Mouse (Mus musculus): Measurements from ENCODE around the gene Sh3bp1. TPM values are rescaled to one million over a fixed set of nuclear protein-coding genes. Genes with fewer than 3 reads are reported as not detected.

Sh3bp1 gene
- total RNA-seq, 1 experiment: 10.5 TPM

DNA sequence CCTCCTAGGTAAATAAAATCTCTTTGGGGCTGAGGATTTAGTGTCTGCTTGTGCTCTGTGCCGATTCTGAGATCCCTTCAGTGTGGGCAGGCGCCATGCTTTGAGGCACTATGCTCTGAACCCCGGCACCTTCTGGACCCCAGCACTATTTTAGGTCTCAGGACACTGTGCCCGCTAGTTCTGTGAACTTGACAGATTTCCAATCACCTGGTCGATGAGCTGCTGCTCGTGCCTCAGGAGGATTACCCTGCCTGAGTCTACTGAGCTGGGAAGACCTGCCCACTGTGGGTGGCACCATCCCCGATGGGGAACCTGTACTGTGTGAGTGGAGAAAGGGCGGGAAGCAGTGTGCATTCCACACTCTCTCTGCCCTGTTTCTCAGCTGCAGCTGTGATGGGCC lies 24.6 kb upstream of the Sh3bp1 start:
- in situ Hi-C loops (cut with MboI; ENCODE audit: low sequenced_read_pairs in 2 of 2, unreplicated experiment in 2 of 2): no loop called here

DNA sequence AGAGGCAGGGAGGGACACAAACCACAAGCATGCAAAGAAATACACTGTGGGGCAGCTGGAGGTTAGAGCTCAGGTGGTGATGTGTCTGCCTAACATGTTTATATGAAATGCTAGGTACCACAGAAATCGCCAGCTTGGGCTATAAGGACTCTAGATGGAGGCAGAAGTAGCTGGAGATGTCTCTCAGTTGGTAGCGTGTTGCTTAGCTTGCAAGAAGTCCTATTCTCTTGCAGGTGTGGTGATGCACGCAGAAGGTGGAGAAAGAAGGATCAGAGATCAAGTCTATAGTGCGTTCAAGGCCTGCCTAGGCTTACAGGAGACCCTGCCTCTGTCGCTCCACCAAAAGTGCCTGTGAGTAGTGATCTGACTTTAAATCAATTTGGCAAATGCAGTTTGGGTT lies 24.0 kb upstream of the Sh3bp1 start:
- Histone ChIP-seq H3K9ac (ENCODE audit: insufficient read depth, low read depth, low read length, poor library complexity, severe bottlenecking) (peak overlapping the region; percentile 5; the same call in 1 of the 2 replicates), H3K4me1 (ENCODE audit: control insufficient read depth in 2 of 2, insufficient read depth in 2 of 2, low read length in 2 of 2, poor library complexity in 1 of 2) (peaks cover 0 to 22% of the 10 kb centered on the region in 2 experiments; a peak in 3 of 4 replicates), H3K4me3 (ENCODE audit: insufficient read depth in 1 of 2, low read depth in 1 of 2, low read length in 2 of 2, poor library complexity in 1 of 2, severe bottlenecking in 1 of 2) (peak overlapping the region; percentile 6 to 83; a peak in 1 of 4 replicates), H3K9me3 (ENCODE audit: control insufficient read depth, insufficient read depth, low read depth, low read length) (no peaks in the 10 kb centered on the region), H3K27ac (ENCODE audit: insufficient read depth, low read depth, low read length, poor library complexity, severe bottlenecking) (0 out of 2 replicates have a peak overlapping the region, but pooled peaks have one; percentile 4), H3K36me3 (ENCODE audit: control insufficient read depth, insufficient read depth, low read length, poor library complexity, severe bottlenecking) (peaks cover 2% of the 10 kb centered on the region; the same call in 1 of the 2 replicates)
- TF ChIP-seq MAFK (IDR thresholded peaks at IDR 0.05; ENCODE audit: insufficient read depth, low read depth, low read length): no peak
- no peak for TF ChIP-seq HCFC1 (IDR thresholded peaks at IDR 0.05; ENCODE audit: borderline replicate concordance, insufficient read depth, low read length)
- TF ChIP-seq CHD2 (IDR thresholded peaks at IDR 0.05; ENCODE audit: low read depth, low read length): no peak
- no peak for TF ChIP-seq ZC3H11A (IDR thresholded peaks at IDR 0.05; ENCODE audit: borderline replicate concordance, low read depth, low read length)
- TF ChIP-seq ZNF384 (IDR thresholded peaks at IDR 0.05; ENCODE audit: low read depth, low read length): no peak
- no peak for DNase-seq (ENCODE audit: low read depth, low spot score)
- in situ Hi-C loops (cut with MboI; ENCODE audit: low sequenced_read_pairs in 2 of 2, unreplicated experiment in 2 of 2): no loop called here

More for the DNA sequence above, 24.6 kb upstream of the Sh3bp1 start:
- H3K27ac ChIP-seq (ENCODE audit: insufficient read depth, low read depth, low read length, poor library complexity, severe bottlenecking): no peak overlapping the region
- H3K4me3 ChIP-seq (ENCODE audit: insufficient read depth in 1 of 2, low read depth in 1 of 2, low read length in 2 of 2, poor library complexity in 1 of 2, severe bottlenecking in 1 of 2): no peak overlapping the region
- H3K36me3 ChIP-seq (ENCODE audit: control insufficient read depth, insufficient read depth, low read length, poor library complexity, severe bottlenecking): peaks cover 1% of the 10 kb centered on the region; the same call in 1 of the 2 replicates
- TF ChIP-seq MAFK (IDR thresholded peaks at IDR 0.05; ENCODE audit: insufficient read depth, low read depth, low read length): no peak
- TF ChIP-seq HCFC1 (IDR thresholded peaks at IDR 0.05; ENCODE audit: borderline replicate concordance, insufficient read depth, low read length): no peak
- no peak for TF ChIP-seq ZNF384 (IDR thresholded peaks at IDR 0.05; ENCODE audit: low read depth, low read length)
- TF ChIP-seq CHD2 (IDR thresholded peaks at IDR 0.05; ENCODE audit: low read depth, low read length): no peak
- no peak for TF ChIP-seq ZC3H11A (IDR thresholded peaks at IDR 0.05; ENCODE audit: borderline replicate concordance, low read depth, low read length)
- no peak for DNase-seq (ENCODE audit: low read depth, low spot score)
- H3K4me1 ChIP-seq (ENCODE audit: control insufficient read depth in 2 of 2, insufficient read depth in 2 of 2, low read length in 2 of 2, poor library complexity in 1 of 2): peaks cover 0 to 22% of the 10 kb centered on the region in 2 experiments; a peak in 3 of 4 replicates
- no peak overlapping the region for H3K9ac ChIP-seq (ENCODE audit: insufficient read depth, low read depth, low read length, poor library complexity, severe bottlenecking)
- H3K9me3 ChIP-seq (ENCODE audit: control insufficient read depth, insufficient read depth, low read depth, low read length): no peaks in the 10 kb centered on the region

DNA sequence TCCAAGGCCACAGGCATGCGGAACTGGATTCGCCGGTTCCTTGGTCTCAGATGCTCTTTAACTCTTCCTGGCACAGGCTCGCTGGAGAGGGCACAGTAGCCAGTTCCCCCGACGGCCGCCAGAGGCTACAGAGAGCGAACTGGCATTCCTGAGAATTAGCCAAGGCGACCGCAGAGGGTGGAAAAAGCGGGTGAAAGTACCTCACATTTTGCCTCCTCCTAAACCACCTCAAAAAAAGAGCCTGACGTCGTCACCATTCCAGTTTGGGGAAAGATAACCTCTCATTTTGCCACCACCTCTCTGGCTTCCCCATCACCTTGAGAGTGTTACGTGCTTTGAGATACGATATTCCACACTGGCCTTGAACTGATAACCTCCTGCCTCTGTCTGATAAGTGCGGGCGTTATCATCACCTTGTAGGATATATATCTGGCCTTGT lies 23.3 kb upstream of the Sh3bp1 start:
- Histone ChIP-seq H3K9ac (ENCODE audit: insufficient read depth, low read depth, low read length, poor library complexity, severe bottlenecking) (peak overlapping the region; percentile 59; the same call in 1 of the 2 replicates), H3K27ac (ENCODE audit: insufficient read depth, low read depth, low read length, poor library complexity, severe bottlenecking) (peak overlapping the region; percentile 40; the same call in 1 of the 2 replicates), H3K36me3 (ENCODE audit: control insufficient read depth, insufficient read depth, low read length, poor library complexity, severe bottlenecking) (peaks cover 5% of the 10 kb centered on the region; the same call in 1 of the 2 replicates), H3K4me3 (ENCODE audit: insufficient read depth in 1 of 2, low read depth in 1 of 2, low read length in 2 of 2, poor library complexity in 1 of 2, severe bottlenecking in 1 of 2) (peak overlapping the region; percentile 83 to 92), H3K4me1 (ENCODE audit: control insufficient read depth in 2 of 2, insufficient read depth in 2 of 2, low read length in 2 of 2, poor library complexity in 1 of 2) (peaks cover 0 to 22% of the 10 kb centered on the region in 2 experiments; a peak in 3 of 4 replicates), H3K9me3 (ENCODE audit: control insufficient read depth, insufficient read depth, low read depth, low read length) (no peaks in the 10 kb centered on the region)
- in situ Hi-C loops (cut with MboI; ENCODE audit: low sequenced_read_pairs in 2 of 2, unreplicated experiment in 2 of 2): no loop called here
- no peak for TF ChIP-seq ZC3H11A (IDR thresholded peaks at IDR 0.05; ENCODE audit: borderline replicate concordance, low read depth, low read length)
- no peak for TF ChIP-seq MAFK (IDR thresholded peaks at IDR 0.05; ENCODE audit: insufficient read depth, low read depth, low read length)
- TF ChIP-seq ZNF384 (IDR thresholded peaks at IDR 0.05; ENCODE audit: low read depth, low read length): peak; percentile 33
- TF ChIP-seq HCFC1 (IDR thresholded peaks at IDR 0.05; ENCODE audit: borderline replicate concordance, insufficient read depth, low read length): 0 out of 2 replicates have a peak, but pooled peaks have one; percentile 11
- TF ChIP-seq CHD2 (IDR thresholded peaks at IDR 0.05; ENCODE audit: low read depth, low read length): no peak
- no peak for DNase-seq (ENCODE audit: low read depth, low spot score)

DNA sequence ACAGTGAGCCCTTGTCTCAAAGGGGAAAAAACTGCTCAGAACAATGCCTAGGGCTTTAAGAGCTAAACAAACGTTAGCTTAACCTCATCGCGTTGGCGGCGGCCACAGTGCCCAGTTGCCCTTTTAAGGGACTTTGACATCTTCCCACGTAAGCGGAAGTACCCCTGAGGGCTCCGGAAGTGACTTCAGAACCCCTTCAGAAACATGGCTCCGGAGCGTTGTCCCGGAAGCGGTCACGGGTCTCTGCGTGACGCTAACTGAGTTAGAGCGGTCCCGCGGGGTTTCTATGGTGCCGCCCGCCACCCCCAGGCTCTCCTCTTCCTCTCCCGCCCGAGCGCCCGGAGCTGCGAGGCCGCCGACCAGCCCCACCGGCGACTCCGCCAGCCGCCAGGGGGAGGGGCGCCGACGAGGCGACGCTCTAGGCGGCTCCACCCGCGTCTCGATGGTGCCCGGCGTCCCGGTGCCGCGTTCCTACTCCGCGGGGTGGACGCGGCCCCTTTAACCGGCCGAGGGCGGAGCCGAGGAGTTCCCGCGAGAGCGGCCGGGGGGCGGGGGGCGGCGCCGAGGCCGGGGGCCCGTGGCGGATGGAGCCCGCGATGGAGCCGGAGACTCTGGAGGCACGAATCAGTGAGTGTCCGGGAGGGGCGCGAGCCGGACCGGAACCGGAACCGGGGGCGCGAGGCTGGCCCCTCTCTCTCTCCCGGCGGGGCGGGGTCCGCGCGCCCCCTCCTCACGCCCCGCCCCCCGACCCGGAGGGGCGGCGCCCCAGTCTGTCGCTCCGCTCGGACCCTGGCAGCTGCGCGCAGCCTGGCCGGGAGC lies 22.4 kb upstream of the Sh3bp1 start, which contains the start of gene Gga1:
Gene Gga1 (plus strand): TSS at position 200 of the 819 bp plus-strand sequence.
- peak within 1 kb of the TSS; percentile 98 for H3K27ac ChIP-seq (ENCODE audit: insufficient read depth, low read depth, low read length, poor library complexity, severe bottlenecking)
- no peaks in the 10 kb centered on the region for H3K9me3 ChIP-seq (ENCODE audit: control insufficient read depth, insufficient read depth, low read depth, low read length)
- TF ChIP-seq HCFC1 (IDR thresholded peaks at IDR 0.05; ENCODE audit: borderline replicate concordance, insufficient read depth, low read length): peak; percentile 52; the same call in 1 of the 2 replicates
- TF ChIP-seq ZNF384 (IDR thresholded peaks at IDR 0.05; ENCODE audit: low read depth, low read length): no peak
- TF ChIP-seq MAFK (IDR thresholded peaks at IDR 0.05; ENCODE audit: insufficient read depth, low read depth, low read length): no peak
- TF ChIP-seq ZC3H11A (IDR thresholded peaks at IDR 0.05; ENCODE audit: borderline replicate concordance, low read depth, low read length): no peak
- TF ChIP-seq CHD2 (IDR thresholded peaks at IDR 0.05; ENCODE audit: low read depth, low read length): peak; percentile 88
- DNase-seq (ENCODE audit: low read depth, low spot score): peak; percentile 90
- in situ Hi-C loops (cut with MboI; ENCODE audit: low sequenced_read_pairs in 2 of 2, unreplicated experiment in 2 of 2): no loop called here
- peak within 1 kb of the TSS; percentile 95 for H3K9ac ChIP-seq (ENCODE audit: insufficient read depth, low read depth, low read length, poor library complexity, severe bottlenecking)
- peak within 1 kb of the TSS; percentile 83 to 92 for H3K4me3 ChIP-seq (ENCODE audit: insufficient read depth in 1 of 2, low read depth in 1 of 2, low read length in 2 of 2, poor library complexity in 1 of 2, severe bottlenecking in 1 of 2)
- peaks cover 12% of the 10 kb centered on the region; the same call in 1 of the 2 replicates for H3K36me3 ChIP-seq (ENCODE audit: control insufficient read depth, insufficient read depth, low read length, poor library complexity, severe bottlenecking)
- peaks cover 0 to 22% of the 10 kb centered on the region in 2 experiments; a peak in 3 of 4 replicates for H3K4me1 ChIP-seq (ENCODE audit: control insufficient read depth in 2 of 2, insufficient read depth in 2 of 2, low read length in 2 of 2, poor library complexity in 1 of 2)

Data from ES-E14 (cell line).